In the genomic region with DNA sequence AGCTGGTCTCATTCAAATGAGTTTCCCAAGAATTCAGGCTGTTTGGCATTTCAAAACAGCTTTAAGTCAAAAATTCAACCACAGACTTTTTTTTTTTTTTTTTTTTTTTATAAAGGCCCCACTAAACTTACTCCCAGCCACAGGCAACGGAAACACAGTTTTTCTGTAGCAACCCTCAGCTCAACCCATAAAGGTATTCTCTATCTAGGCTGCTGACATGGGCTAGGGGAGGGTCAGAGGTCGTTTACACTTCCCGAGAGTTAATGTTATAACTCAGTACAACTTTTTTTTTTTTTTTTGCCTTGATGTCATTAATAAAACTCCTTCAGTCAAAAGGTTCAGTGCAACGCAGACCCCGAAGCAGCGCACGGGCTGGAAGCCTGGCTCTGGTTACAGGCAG, we compare ENCODE assay signal across 9 mouse cellular contexts.
DNase-seq lines count a peak whose midpoint lies in the region; ATAC-seq and TF ChIP-seq lines count a peak whose summit lies in the region.
"Had no signal": no experiment of that assay in that cellular context is flagged by ENCODE, and none has a peak within 500 bp of the region (broad histone marks: within the 10 kb centered on the region; RNA-seq: fewer than 3 reads in every experiment).

No protein-coding gene starts in this region.

- H3K9me3 ChIP-seq in lung, postnatal 0 days (ENCODE audit: low read length), result no peaks in the 10 kb centered on the region
- H3K9me3 ChIP-seq: heart, embryonic 13.5 days had no signal

- no peak overlapping the region for H3K9ac ChIP-seq in lung, postnatal 0 days (replicated peaks; ENCODE audit: low read depth)
- H3K9ac ChIP-seq: heart, embryonic 13.5 days had no signal

- no peaks in the 10 kb centered on the region for H3K4me1 ChIP-seq in lung, postnatal 0 days (ENCODE audit: insufficient read depth, low read depth, low read length)

- ATAC-seq in lung, postnatal 0 days, result no peak

- H3K36me3 ChIP-seq in lung, postnatal 0 days (ENCODE audit: insufficient read depth, low read length), result no peaks in the 10 kb centered on the region
- H3K36me3 ChIP-seq in macrophage (ENCODE audit: inconsistent target), result no peaks in the 10 kb centered on the region

- DNase-seq in embryo, embryonic 10.5 days (ENCODE audit: low spot score), result peak; percentile 25
- no peak for DNase-seq in embryo, embryonic 9.5 days (ENCODE audit: extremely low spot score)
- DNase-seq in lung, postnatal 0 days (ENCODE audit: low spot score), result peak; percentile 26
- DNase-seq in lung, postnatal 14 days, result no peak
- no peak for DNase-seq in cerebellum, postnatal 14 days
- DNase-seq in ovary, adult 18-20 months (ENCODE audit: low spot score), result no peak
- DNase-seq in right cerebral cortex, postnatal 25 days, result no peak

- no peaks in the 10 kb centered on the region for H3K27me3 ChIP-seq in lung, postnatal 0 days (replicated peaks; ENCODE audit: insufficient read depth, low read length)
- H3K27me3 ChIP-seq: heart, embryonic 13.5 days had no signal

- H3K79me2 ChIP-seq in macrophage (ENCODE audit: inconsistent target), result no peaks in the 10 kb centered on the region; the same call in 1 of the 2 replicates

- no peak overlapping the region for H3K27ac ChIP-seq in lung, postnatal 0 days (ENCODE audit: low read length)
- peak overlapping the region; percentile 65 for H3K27ac ChIP-seq in macrophage
- H3K27ac ChIP-seq: heart, embryonic 13.5 days had no signal

- no peak overlapping the region; the same call in 1 of the 2 replicates for H3K4me2 ChIP-seq in lung, postnatal 0 days (replicated peaks; ENCODE audit: low read depth, low read length)
- H3K4me2 ChIP-seq: heart, embryonic 13.5 days had no signal

- H3K4me3 ChIP-seq in lung, postnatal 0 days (ENCODE audit: low read depth, low read length), result no peak overlapping the region
- H3K4me3 ChIP-seq in macrophage (ENCODE audit: inconsistent target), result peak overlapping the region; percentile 42
- H3K4me3 ChIP-seq: heart, embryonic 13.5 days had no signal

- no peak for TF ChIP-seq CTCF in lung, postnatal 0 days (IDR thresholded peaks at IDR 0.05)

- no peak for TF ChIP-seq EP300 in lung, postnatal 0 days (IDR thresholded peaks at IDR 0.05)

- 54% methylated on average over 7 of the region's 7 CpGs for WGBS in lung, postnatal 0 days
- WGBS in macrophage (ENCODE audit: missing documents), result 26% methylated on average over 5 of the region's 7 CpGs

Comparison
In these comparisons a context has a peak if more than half of its experiments do, and no peak if none do; other contexts are left out.
1. DNase-seq: peak in embryo, embryonic 10.5 days (single experiment) and lung, postnatal 0 days (single experiment); none in embryo, embryonic 9.5 days (single experiment), lung, postnatal 14 days (single experiment), cerebellum, postnatal 14 days (0 of 2), ovary, adult 18-20 months (single experiment) and right cerebral cortex, postnatal 25 days (single experiment).